Mouse (Mus musculus): ENCODE measurements around the gene Fyn. TPM values are rescaled to one million over a fixed set of nuclear protein-coding genes. Genes with fewer than 3 reads are reported as not detected.

Gene Fyn
- polyA plus RNA-seq, 1 experiment from 2014 or later, result 24.0 TPM

DNA sequence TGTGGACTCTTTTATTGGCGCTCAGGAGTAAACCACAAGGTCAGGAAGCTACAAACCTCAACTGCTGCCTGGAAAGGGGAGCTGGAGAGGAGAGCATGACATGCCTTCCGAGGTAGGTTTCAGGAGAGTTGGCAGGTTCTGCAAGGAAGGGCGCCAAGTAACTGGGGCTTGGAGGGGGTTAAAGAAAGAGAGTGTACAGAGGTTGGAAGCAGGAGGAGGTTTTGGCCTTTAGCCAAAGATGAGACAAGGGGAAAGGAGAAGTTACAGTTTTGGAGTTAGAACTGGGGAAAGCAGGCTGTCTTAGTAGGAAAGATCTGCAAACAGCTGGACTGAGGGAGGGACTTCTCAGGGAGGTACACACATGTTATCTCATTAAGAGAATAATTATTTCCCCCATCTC lies 227.2 kb downstream of the Fyn start:
- Histone ChIP-seq H3K9ac (replicated peaks) (no peak overlapping the region), H3K27ac (no peak overlapping the region), H3K9me3 (peaks cover 14% of the 10 kb centered on the region), H3K4me1 (replicated peaks) (peaks cover 19% of the 10 kb centered on the region), H3K36me3 (no peaks in the 10 kb centered on the region), H3K4me3 (replicated peaks) (no peak overlapping the region), H3K4me2 (no peak overlapping the region), H3K27me3 (no peaks in the 10 kb centered on the region)
- 79% methylated on average over 3 of the region's 3 CpGs for WGBS
- no peak for ATAC-seq (ENCODE audit: insufficient number of reproducible peaks, insufficient read depth, low FRiP score, low TSS enrichment, low read depth)

DNA sequence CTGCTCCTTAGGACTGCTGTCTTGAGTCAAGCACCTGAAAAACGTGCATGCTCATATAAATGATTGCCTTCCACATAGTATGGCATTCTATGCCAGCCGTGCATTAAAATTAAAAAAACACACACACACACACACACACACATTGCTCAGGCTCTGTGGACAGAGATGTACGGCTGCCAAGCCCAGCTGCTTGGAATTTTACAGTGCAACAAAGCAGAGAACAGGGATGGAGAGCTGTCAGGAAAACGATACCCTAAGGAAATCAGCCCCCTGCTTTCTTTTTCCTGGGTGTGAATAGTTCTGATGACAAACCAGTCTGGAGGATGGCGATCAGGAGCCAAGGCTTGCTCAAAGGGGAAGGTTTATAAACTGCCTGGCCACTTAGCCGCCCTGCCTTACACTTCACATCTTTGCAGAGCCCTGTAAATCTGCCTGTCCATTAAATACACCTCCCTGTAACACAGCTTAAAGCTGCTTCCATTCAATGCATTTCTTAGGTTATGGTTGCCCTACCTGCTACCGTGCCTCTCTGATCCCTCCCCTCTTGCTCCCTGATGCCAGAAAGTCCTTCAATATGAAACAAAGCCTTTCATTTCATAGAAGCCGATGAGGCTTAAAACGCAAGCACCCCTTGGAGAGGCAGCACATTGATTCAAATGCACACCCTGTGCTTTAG lies 228.6 kb downstream of the Fyn start:
- Histone ChIP-seq H3K36me3 (no peaks in the 10 kb centered on the region), H3K4me3 (replicated peaks) (no peak overlapping the region), H3K9me3 (peaks cover 14% of the 10 kb centered on the region), H3K4me1 (replicated peaks) (peaks cover 19% of the 10 kb centered on the region), H3K9ac (replicated peaks) (no peak overlapping the region), H3K27me3 (no peaks in the 10 kb centered on the region), H3K4me2 (no peak overlapping the region), H3K27ac (peak overlapping the region; percentile 8; the same call in 1 of the 2 replicates)
- ATAC-seq (ENCODE audit: insufficient number of reproducible peaks, insufficient read depth, low FRiP score, low TSS enrichment, low read depth), result no peak; the same call in 1 of the 2 replicates
- WGBS, result 37% methylated on average over 9 of the region's 9 CpGs

DNA sequence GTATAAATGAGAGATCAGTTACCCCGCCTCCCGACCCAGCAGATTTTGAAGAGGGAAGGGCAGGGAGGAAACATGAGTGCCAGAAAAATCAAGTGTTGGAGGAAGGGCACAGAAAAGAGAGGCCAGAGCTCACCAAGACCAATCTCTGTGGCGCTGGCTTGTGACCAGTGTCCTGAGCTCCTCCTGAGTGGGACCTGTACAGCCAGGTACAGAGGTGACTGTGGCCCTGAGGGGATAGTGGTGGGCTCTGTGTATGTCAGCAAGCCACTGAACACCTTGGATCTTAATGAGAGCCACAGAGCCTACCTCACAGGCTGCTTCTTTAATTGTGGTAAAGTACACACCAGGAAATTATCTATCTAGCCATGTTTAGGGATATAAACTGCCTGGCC lies 229.1 kb downstream of the Fyn start:
- Histone ChIP-seq H3K4me3 (replicated peaks) (no peak overlapping the region), H3K9ac (replicated peaks) (no peak overlapping the region), H3K36me3 (no peaks in the 10 kb centered on the region), H3K4me2 (no peak overlapping the region), H3K4me1 (replicated peaks) (peaks cover 19% of the 10 kb centered on the region), H3K9me3 (peaks cover 14% of the 10 kb centered on the region), H3K27me3 (no peaks in the 10 kb centered on the region), H3K27ac (0 out of 2 replicates have a peak overlapping the region, but pooled peaks have one; percentile 8)
- 61% methylated on average over 3 of the region's 3 CpGs for WGBS
- ATAC-seq (ENCODE audit: insufficient number of reproducible peaks, insufficient read depth, low FRiP score, low TSS enrichment, low read depth), result no peak

DNA sequence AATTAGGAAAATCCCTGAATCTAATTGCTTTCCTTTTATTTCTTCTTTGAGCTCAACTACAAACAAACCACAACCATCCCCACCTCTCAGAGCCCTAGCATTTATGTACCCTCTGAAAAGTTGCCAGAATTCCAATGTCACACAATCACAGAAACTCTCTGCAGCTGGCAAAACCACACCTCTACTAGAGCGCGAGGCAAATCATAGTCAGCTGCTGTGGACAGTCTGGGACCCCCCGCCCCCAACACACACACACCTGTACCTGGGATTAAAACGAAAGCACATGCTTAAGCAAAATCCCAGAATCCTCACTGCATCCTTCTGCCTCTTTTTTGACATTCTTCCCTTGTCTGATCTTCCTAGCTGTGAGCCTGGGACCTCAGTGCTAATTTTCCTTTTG lies 230.9 kb downstream of the Fyn start:
- Histone ChIP-seq H3K4me1 (replicated peaks) (peaks cover 19% of the 10 kb centered on the region), H3K36me3 (no peaks in the 10 kb centered on the region), H3K27ac (no peak overlapping the region), H3K27me3 (no peaks in the 10 kb centered on the region), H3K9me3 (peaks cover 3% of the 10 kb centered on the region; the same call in 1 of the 2 replicates), H3K4me2 (no peak overlapping the region), H3K9ac (replicated peaks) (no peak overlapping the region), H3K4me3 (replicated peaks) (no peak overlapping the region)
- WGBS, result 82% methylated on average over 4 of the region's 4 CpGs
- ATAC-seq (ENCODE audit: insufficient number of reproducible peaks, insufficient read depth, low FRiP score, low TSS enrichment, low read depth), result no peak

DNA sequence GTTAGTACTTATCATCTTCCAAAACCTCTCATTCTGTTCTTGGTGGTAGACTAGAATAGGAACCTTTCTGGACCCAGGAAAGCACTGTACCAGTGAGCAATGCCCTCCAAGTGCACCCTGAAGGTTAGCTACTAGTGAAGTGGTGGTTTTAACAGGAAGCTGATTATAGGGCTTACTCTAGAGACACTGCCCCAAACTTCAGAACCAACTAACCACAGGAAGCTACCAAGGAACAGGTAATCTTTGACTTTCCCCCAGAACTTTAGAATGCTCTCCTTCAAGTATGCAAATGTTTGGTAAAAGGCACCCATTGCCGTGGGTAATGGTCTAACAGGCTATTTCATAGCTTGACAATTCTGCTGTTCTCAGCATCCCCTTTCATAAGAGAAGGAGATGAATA lies 231.5 kb downstream of the Fyn start:
- Histone ChIP-seq H3K4me2 (no peak overlapping the region), H3K4me3 (replicated peaks) (no peak overlapping the region), H3K36me3 (no peaks in the 10 kb centered on the region), H3K27ac (no peak overlapping the region), H3K9me3 (peaks cover 8% of the 10 kb centered on the region), H3K4me1 (replicated peaks) (peaks cover 19% of the 10 kb centered on the region), H3K27me3 (no peaks in the 10 kb centered on the region), H3K9ac (replicated peaks) (no peak overlapping the region)
- ATAC-seq (ENCODE audit: insufficient number of reproducible peaks, insufficient read depth, low FRiP score, low TSS enrichment, low read depth), result no peak
- 78% methylated on average over 1 of the region's 1 CpGs for WGBS

DNA sequence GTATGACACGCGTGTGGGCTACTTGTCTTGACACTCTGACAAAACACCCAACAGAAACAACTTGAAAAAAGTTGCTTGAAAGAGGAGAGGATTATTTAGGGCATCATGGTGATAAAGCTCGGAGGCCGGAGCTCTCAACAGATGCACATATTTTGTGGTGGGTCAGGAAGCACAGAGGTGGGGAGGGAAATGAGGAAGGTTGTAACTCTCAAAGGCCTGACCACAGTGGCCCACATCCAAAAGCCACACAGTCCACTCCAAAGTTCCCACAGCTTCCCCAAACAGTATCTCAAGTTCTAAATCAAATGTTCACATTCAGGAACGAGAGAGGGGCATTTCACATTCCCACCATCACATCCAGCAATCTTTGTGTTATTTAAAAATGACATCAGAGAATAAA lies 232.4 kb downstream of the Fyn start:
- WGBS, result 82% methylated on average over 5 of the region's 5 CpGs
- Histone ChIP-seq H3K4me3 (replicated peaks) (no peak overlapping the region), H3K9me3 (peaks cover 14% of the 10 kb centered on the region), H3K36me3 (no peaks in the 10 kb centered on the region), H3K27me3 (no peaks in the 10 kb centered on the region), H3K4me2 (no peak overlapping the region), H3K9ac (replicated peaks) (no peak overlapping the region), H3K4me1 (replicated peaks) (peaks cover 15% of the 10 kb centered on the region), H3K27ac (no peak overlapping the region)
- no peak for ATAC-seq (ENCODE audit: insufficient number of reproducible peaks, insufficient read depth, low FRiP score, low TSS enrichment, low read depth)

DNA sequence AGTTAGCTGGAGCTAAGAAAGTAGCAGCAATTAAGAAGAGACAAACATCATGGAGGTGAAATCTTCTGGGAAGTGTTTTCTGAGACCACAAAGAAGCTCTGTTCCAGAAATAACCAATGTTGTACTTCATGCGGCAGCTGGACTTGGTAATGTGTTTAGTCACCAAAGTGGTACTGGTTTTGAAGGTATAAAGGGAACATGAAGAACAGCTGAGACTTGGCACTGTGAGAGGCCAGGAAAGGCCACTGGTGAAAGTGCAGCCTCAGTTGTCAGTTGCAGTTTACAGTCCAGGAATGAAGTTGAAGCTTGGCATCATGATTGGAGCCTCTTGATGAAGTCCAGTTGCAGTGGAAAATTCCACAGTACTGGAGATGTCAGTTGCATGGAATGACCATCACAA lies 237.8 kb downstream of the Fyn start:
- peaks cover 4% of the 10 kb centered on the region; the same call in 1 of the 2 replicates for H3K4me1 ChIP-seq (replicated peaks)
- H3K9ac ChIP-seq (replicated peaks), result no peak overlapping the region
- no peaks in the 10 kb centered on the region for H3K27me3 ChIP-seq
- no peak for ATAC-seq (ENCODE audit: insufficient number of reproducible peaks, insufficient read depth, low FRiP score, low TSS enrichment, low read depth)
- H3K4me3 ChIP-seq (replicated peaks), result no peak overlapping the region
- peaks cover 20% of the 10 kb centered on the region for H3K9me3 ChIP-seq
- WGBS, result 84% methylated on average over 1 of the region's 1 CpGs
- no peak overlapping the region for H3K27ac ChIP-seq
- H3K36me3 ChIP-seq, result no peaks in the 10 kb centered on the region
- H3K4me2 ChIP-seq, result no peak overlapping the region

DNA sequence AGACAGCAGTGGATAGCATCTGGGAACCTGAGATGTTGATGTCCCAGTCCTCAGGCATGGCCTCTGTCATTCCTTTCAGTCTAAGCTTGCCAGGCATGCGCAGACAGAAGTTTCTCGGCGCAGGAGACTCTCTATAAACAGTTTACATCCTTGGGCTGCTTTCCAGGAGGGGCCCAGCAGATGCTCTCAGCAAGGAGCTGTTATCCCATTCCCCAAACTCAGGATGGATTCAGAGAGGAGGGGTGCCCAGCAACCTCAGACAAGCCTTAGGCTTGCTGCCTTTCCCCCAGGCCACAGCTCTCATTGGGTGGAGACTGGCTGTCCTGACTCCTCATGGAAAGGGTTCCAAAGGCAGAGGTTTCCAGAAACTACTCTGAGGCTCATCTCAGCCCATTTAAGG lies 242.6 kb downstream of the Fyn start:
- H3K27ac ChIP-seq, result 0 out of 2 replicates have a peak overlapping the region, but pooled peaks have one; percentile 29

DNA sequence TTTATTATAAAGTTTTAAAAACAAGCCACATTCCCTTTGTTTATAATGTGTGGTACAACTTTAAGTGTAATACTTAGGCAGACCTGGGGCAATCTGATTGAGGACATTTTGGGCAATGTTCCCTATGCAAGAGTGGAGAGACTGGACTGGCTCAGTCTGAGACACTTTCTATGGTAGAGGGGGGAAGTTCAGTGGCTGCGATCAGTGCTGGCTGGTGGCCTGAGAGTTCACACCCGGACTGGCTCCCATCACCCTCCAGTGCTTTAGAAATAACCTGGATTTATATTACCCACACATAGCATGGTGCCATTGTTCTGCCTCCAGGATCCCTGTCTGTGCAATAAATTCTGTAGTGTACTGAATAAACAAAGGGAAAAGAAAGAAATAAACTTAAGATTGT lies 243.5 kb downstream of the Fyn start:
- H3K4me3 ChIP-seq (replicated peaks), result no peak overlapping the region
- ATAC-seq (ENCODE audit: insufficient number of reproducible peaks, insufficient read depth, low FRiP score, low TSS enrichment, low read depth), result no peak
- H3K27me3 ChIP-seq, result no peaks in the 10 kb centered on the region
- no peak overlapping the region for H3K9ac ChIP-seq (replicated peaks)
- peak overlapping the region; percentile 89 for H3K27ac ChIP-seq
- H3K36me3 ChIP-seq, result no peaks in the 10 kb centered on the region
- 0 out of 2 replicates have a peak overlapping the region, but pooled peaks have one; percentile 57 for H3K4me2 ChIP-seq
- peaks cover 41% of the 10 kb centered on the region for H3K4me1 ChIP-seq (replicated peaks)
- H3K9me3 ChIP-seq, result no peaks in the 10 kb centered on the region
- WGBS, result 63% methylated on average over 2 of the region's 2 CpGs

More for the DNA sequence above, 242.6 kb downstream of the Fyn start:
- no peak overlapping the region for H3K4me2 ChIP-seq
- no peaks in the 10 kb centered on the region for H3K36me3 ChIP-seq
- H3K27me3 ChIP-seq, result no peaks in the 10 kb centered on the region
- peaks cover 4% of the 10 kb centered on the region; the same call in 1 of the 2 replicates for H3K9me3 ChIP-seq
- ATAC-seq (ENCODE audit: insufficient number of reproducible peaks, insufficient read depth, low FRiP score, low TSS enrichment, low read depth), result no peak
- 36% methylated on average over 3 of the region's 3 CpGs for WGBS
- no peak overlapping the region for H3K9ac ChIP-seq (replicated peaks)
- H3K4me3 ChIP-seq (replicated peaks), result no peak overlapping the region
- peaks cover 38% of the 10 kb centered on the region for H3K4me1 ChIP-seq (replicated peaks)

DNA sequence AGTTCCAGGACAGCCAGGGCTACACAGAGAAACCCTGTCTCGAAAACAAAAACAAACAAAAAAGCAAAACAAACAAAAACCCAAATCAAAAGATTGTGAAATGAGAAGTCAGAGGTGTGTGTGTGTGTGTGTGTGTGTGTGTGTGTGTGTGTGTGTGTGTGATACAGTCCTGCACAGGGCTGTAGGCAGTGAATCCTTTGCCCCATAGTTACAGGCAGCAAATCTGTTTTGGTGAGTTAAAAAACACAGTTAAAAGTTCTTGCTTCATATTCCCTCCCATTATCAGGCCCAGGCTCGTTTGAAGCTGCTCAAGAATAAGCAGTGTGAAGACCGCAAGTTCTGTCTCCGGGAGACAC lies 244.0 kb downstream of the Fyn start, which contains the start of gene Traf3ip2:
Gene Traf3ip2 (plus strand): TSS at position 302 of the 356 bp plus-strand sequence.
- no peaks in the 10 kb centered on the region for H3K27me3 ChIP-seq
- H3K4me3 ChIP-seq (replicated peaks), result peak within 1 kb of the TSS; percentile 34
- H3K4me2 ChIP-seq, result peak within 1 kb of the TSS; percentile 57
- no peaks in the 10 kb centered on the region for H3K36me3 ChIP-seq
- WGBS, result 38% methylated on average over 4 of the region's 4 CpGs
- H3K4me1 ChIP-seq (replicated peaks), result peaks cover 41% of the 10 kb centered on the region
- peak within 1 kb of the TSS; percentile 35 for H3K9ac ChIP-seq (replicated peaks)
- peak within 1 kb of the TSS; percentile 89 for H3K27ac ChIP-seq
- no peak for ATAC-seq (ENCODE audit: insufficient number of reproducible peaks, insufficient read depth, low FRiP score, low TSS enrichment, low read depth)
- no peaks in the 10 kb centered on the region for H3K9me3 ChIP-seq

DNA sequence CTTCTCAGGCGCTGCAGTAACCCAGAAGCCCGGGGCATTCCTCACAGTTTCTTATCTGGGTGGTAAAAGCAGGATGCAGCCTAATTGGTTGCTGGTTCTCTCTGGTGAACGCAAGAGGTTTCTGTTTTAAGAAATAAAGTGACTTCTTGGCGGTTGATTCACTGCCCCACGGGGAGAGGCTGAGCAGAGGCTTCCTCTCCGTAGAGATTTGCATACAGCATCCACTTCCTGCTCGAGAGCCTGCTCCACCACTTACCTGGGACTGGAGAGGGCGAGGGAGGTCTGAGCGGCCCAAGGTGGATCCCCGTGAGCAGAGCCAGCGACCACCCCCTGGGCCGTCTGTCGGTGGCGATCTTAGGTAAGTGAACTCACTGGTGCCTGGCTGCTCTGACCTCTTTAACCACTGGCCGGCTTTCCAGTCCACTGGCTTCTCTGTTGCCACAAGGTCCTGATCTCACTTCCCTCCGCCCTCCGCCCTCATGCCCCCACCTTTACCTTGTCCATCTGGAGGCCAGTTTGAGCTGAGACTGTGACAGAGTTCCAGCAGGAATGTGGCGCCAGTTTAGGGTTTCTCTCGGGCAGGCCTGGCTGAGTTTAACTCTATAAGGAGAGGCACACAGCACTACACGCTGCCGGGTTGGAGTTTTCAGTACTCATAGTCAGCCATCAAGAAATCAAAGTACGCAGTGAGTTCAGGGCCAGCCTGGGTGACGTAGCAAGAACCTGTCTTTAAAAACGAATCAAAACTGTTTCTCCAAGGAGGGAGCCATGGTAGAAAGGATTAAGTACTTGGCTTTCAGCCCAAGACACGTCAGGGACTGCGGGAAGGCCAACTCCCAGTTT lies 244.6 kb downstream of the Fyn start:
- peaks cover 41% of the 10 kb centered on the region for H3K4me1 ChIP-seq (replicated peaks)
- H3K27me3 ChIP-seq, result no peaks in the 10 kb centered on the region
- H3K27ac ChIP-seq, result peak overlapping the region; percentile 89
- H3K9ac ChIP-seq (replicated peaks), result peak overlapping the region; percentile 35
- WGBS, result 3% methylated on average over 26 of the region's 26 CpGs
- peak overlapping the region; percentile 57 for H3K4me2 ChIP-seq
- H3K4me3 ChIP-seq (replicated peaks), result peak overlapping the region; percentile 34
- H3K36me3 ChIP-seq, result no peaks in the 10 kb centered on the region
- peak; percentile 23; the same call in 1 of the 2 replicates for ATAC-seq (ENCODE audit: insufficient number of reproducible peaks, insufficient read depth, low FRiP score, low TSS enrichment, low read depth)
- H3K9me3 ChIP-seq, result no peaks in the 10 kb centered on the region

Data from limb, embryonic 12.5 days (tissue).